Mouse (Mus musculus): ENCODE results near the gene Foxo6.
A peak's percentile ranks its signal among the peaks of the same experiment; 100 is the strongest.

Foxo6 gene

GRCm38 (mm10) chr4:120287290-120288111 lies at the start of gene Foxo6:
Gene Foxo6 (minus strand): TSS chr4:120287349.
- peak; percentile 95 for DNase-seq (ENCODE audit: low spot score in 2 of 2)

GRCm38 (mm10) chr4:120334316-120334715 lies 47.2 kb upstream of the Foxo6 start:
- DNase-seq (ENCODE audit: low spot score in 2 of 2) = no peak

- DNase-seq (ENCODE audit: low spot score in 2 of 2) = no peak
Measured at GRCm38 (mm10) chr4:120332934-120333421, 45.8 kb upstream of the Foxo6 start.

GRCm38 (mm10) chr4:120332405-120332933 lies 45.3 kb upstream of the Foxo6 start:
- no peak for DNase-seq (ENCODE audit: low spot score in 2 of 2)

GRCm38 (mm10) chr4:120331992-120332391 lies 44.8 kb upstream of the Foxo6 start:
- DNase-seq (ENCODE audit: low spot score in 2 of 2) = no peak

GRCm38 (mm10) chr4:120331541-120331940 lies 44.4 kb upstream of the Foxo6 start:
- no peak for DNase-seq (ENCODE audit: low spot score in 2 of 2)

- DNase-seq (ENCODE audit: low spot score in 2 of 2) = no peak
Measured at GRCm38 (mm10) chr4:120325748-120326147, 38.6 kb upstream of the Foxo6 start.

GRCm38 (mm10) chr4:120325051-120325450 lies 37.9 kb upstream of the Foxo6 start:
- DNase-seq (ENCODE audit: low spot score in 2 of 2) = no peak

- DNase-seq (ENCODE audit: low spot score in 2 of 2) = no peak
Measured at GRCm38 (mm10) chr4:120323858-120324257, 36.7 kb upstream of the Foxo6 start.

- no peak for DNase-seq (ENCODE audit: low spot score in 2 of 2)
Measured at GRCm38 (mm10) chr4:120323198-120323597, 36.0 kb upstream of the Foxo6 start.

- no peak for DNase-seq (ENCODE audit: low spot score in 2 of 2)
Measured at GRCm38 (mm10) chr4:120317541-120317940, 30.4 kb upstream of the Foxo6 start.

GRCm38 (mm10) chr4:120316716-120317115 lies 29.6 kb upstream of the Foxo6 start:
- no peak for DNase-seq (ENCODE audit: low spot score in 2 of 2)

- DNase-seq (ENCODE audit: low spot score in 2 of 2) = no peak
Measured at GRCm38 (mm10) chr4:120314571-120314970, 27.4 kb upstream of the Foxo6 start.

GRCm38 (mm10) chr4:120313309-120313708 lies 26.2 kb upstream of the Foxo6 start:
- no peak for DNase-seq (ENCODE audit: low spot score in 2 of 2)

GRCm38 (mm10) chr4:120304580-120304979 lies 17.4 kb upstream of the Foxo6 start:
- no peak for DNase-seq (ENCODE audit: low spot score in 2 of 2)

- DNase-seq (ENCODE audit: low spot score in 2 of 2) = no peak
Measured at GRCm38 (mm10) chr4:120299287-120299686, 12.1 kb upstream of the Foxo6 start.

- no peak for DNase-seq (ENCODE audit: low spot score in 2 of 2)
Measured at GRCm38 (mm10) chr4:120291106-120291822, 4.1 kb upstream of the Foxo6 start.

- DNase-seq (ENCODE audit: low spot score in 2 of 2) = no peak
Measured at GRCm38 (mm10) chr4:120290486-120290885, 3.3 kb upstream of the Foxo6 start.

- DNase-seq (ENCODE audit: low spot score in 2 of 2) = no peak
Measured at GRCm38 (mm10) chr4:120289181-120289965, 2.2 kb upstream of the Foxo6 start.

GRCm38 (mm10) chr4:120286761-120287241 lies 348 bp downstream of the Foxo6 start:
- DNase-seq (ENCODE audit: low spot score in 2 of 2) = no peak

- DNase-seq (ENCODE audit: low spot score in 2 of 2) = no peak
Measured at GRCm38 (mm10) chr4:120285730-120286129, 1.4 kb downstream of the Foxo6 start.

GRCm38 (mm10) chr4:120285223-120285622 lies 1.9 kb downstream of the Foxo6 start:
- no peak for DNase-seq (ENCODE audit: low spot score in 2 of 2)
